Mouse (Mus musculus) retina, embryonic 14.5 days (tissue): Measurements from ENCODE around the gene Morc2a.

Experiments
- DNase-seq: peaks from one replicate; pipeline ENCODE4 v3.0.0-alpha.2; 2015; ENCODE audit warnings: low spot score

The Morc2a gene

GRCm38 (mm10) chr11:3684232-3684631, 35.2 kb downstream of the Morc2a start:
- no peak for DNase-seq

- DNase-seq, result no peak
These were observed 35.9 kb downstream of the Morc2a start for GRCm38 (mm10) chr11:3684723-3685430.

- no peak for DNase-seq
These were observed 36.4 kb downstream of the Morc2a start for GRCm38 (mm10) chr11:3685431-3685830.

- no peak for DNase-seq
These were observed 37.3 kb downstream of the Morc2a start for GRCm38 (mm10) chr11:3686318-3686717.

- no peak for DNase-seq
These were observed 37.9 kb downstream of the Morc2a start for GRCm38 (mm10) chr11:3686885-3687284.

- no peak for DNase-seq
These were observed 42.8 kb downstream of the Morc2a start for GRCm38 (mm10) chr11:3691746-3692145.

GRCm38 (mm10) chr11:3696086-3696616, 47.2 kb downstream of the Morc2a start:
- DNase-seq, result no peak

- no peak for DNase-seq
These were observed 48.5 kb downstream of the Morc2a start for GRCm38 (mm10) chr11:3697441-3697840.

GRCm38 (mm10) chr11:3703089-3703992, 54.4 kb downstream of the Morc2a start:
- no peak for DNase-seq

- no peak for DNase-seq
These were observed 55.4 kb downstream of the Morc2a start for GRCm38 (mm10) chr11:3704404-3704803.

- no peak for DNase-seq
These were observed 58.1 kb downstream of the Morc2a start for GRCm38 (mm10) chr11:3707057-3707456.

- no peak for DNase-seq
These were observed 61.2 kb downstream of the Morc2a start for GRCm38 (mm10) chr11:3710203-3710602.

GRCm38 (mm10) chr11:3714486-3714885, 65.5 kb downstream of the Morc2a start:
- DNase-seq, result peak; percentile 80

- no peak for DNase-seq
These were observed 67.7 kb downstream of the Morc2a start for GRCm38 (mm10) chr11:3716662-3717061.

GRCm38 (mm10) chr11:3722036-3722435, 73.0 kb downstream of the Morc2a start:
- DNase-seq, result no peak

GRCm38 (mm10) chr11:3722861-3723260, 73.9 kb downstream of the Morc2a start:
- DNase-seq, result no peak

- no peak for DNase-seq
These were observed 74.9 kb downstream of the Morc2a start for GRCm38 (mm10) chr11:3723910-3724309.

- DNase-seq, result no peak
These were observed 75.7 kb downstream of the Morc2a start for GRCm38 (mm10) chr11:3724726-3725125.

GRCm38 (mm10) chr11:3725331-3726054, 76.5 kb downstream of the Morc2a start:
- no peak for DNase-seq

GRCm38 (mm10) chr11:3727438-3728105, 78.6 kb downstream of the Morc2a start:
- DNase-seq, result no peak

- no peak for DNase-seq
These were observed 82.5 kb downstream of the Morc2a start for GRCm38 (mm10) chr11:3731469-3731868.
